ENCODE assay signal across 22 mouse cellular contexts in genomic region chr9:57612587-57612986, GRCm38 (mm10). TPM values are rescaled to one million over a fixed set of nuclear protein-coding genes. Genes with fewer than 3 reads are reported as not detected.
"Had no signal": no experiment of that assay in that cellular context is flagged by ENCODE, and none has a peak within 500 bp of the region (broad histone marks: within the 10 kb centered on the region; RNA-seq: fewer than 3 reads in every experiment).

No protein-coding gene starts in this region.

- DNase-seq: gastrocnemius, postnatal 14 days; gastrocnemius, postnatal 36 days; heart, adult 18-20 months; heart, postnatal 14 days; heart, postnatal 4 days; kidney, adult 18-20 months; kidney, adult 8-10 months; kidney, postnatal 10 days; kidney, postnatal 25 days; kidney, postnatal 4 days; liver; liver, embryonic 13.5 days had no signal

RNA-seq across cellular contexts. Expression of gene Cplx3, which starts 6.5 kb away (rescaled TPM):
- total RNA-seq: gastrocnemius, adult 18-20 months; gastrocnemius, adult 8-10 months; gastrocnemius, postnatal 14 days; gastrocnemius, postnatal 36 days; granulocyte monocyte progenitor cell, adult 5-6 weeks; heart, adult 18-20 months; heart, adult 8-10 months; heart, postnatal 14 days; heart, postnatal 4 days had no signal

RNA-seq across cellular contexts. Expression of gene Lman1l, which starts 8.0 kb away (rescaled TPM):
- total RNA-seq: gastrocnemius, adult 18-20 months; gastrocnemius, adult 8-10 months; gastrocnemius, postnatal 14 days; gastrocnemius, postnatal 36 days; granulocyte monocyte progenitor cell, adult 5-6 weeks; heart, postnatal 14 days; heart, postnatal 4 days; layer of hippocampus, adult 2 months; layer of hippocampus, postnatal 10 days; layer of hippocampus, postnatal 25 days; left cerebral cortex, adult 2 months; left cerebral cortex, postnatal 14 days; left cerebral cortex, postnatal 36 days had no signal
